Mouse (Mus musculus): ENCODE data around the gene Tenm3. TPM values are rescaled to one million over a fixed set of nuclear protein-coding genes. Genes with fewer than 3 reads are reported as not detected.

Gene Tenm3
- total and polyA plus RNA-seq, 3 experiments, result 0.03 to 0.08 (median 0.07) TPM

GRCm38 (mm10) chr8:48704885-48705515 is 138.8 kb downstream of the Tenm3 start:
- Histone ChIP-seq H3K79me2 (replicated peaks; ENCODE audit: control insufficient read depth, extremely low read depth, insufficient read depth, poor library complexity, severe bottlenecking) (no peaks in the 10 kb centered on the region), H3K4me3 (replicated peaks in 1 of 3; ENCODE audit: low read depth in 2 of 3, low read length in 2 of 3, poor library complexity in 1 of 3) (no peak overlapping the region), H3K4me1 (ENCODE audit: control insufficient read depth in 1 of 2, insufficient read depth in 2 of 2) (no peaks in the 10 kb centered on the region), H3K4me2 (ENCODE audit: insufficient read depth, low read depth, poor library complexity, severe bottlenecking) (no peak overlapping the region), H3K27me3 (replicated peaks) (no peaks in the 10 kb centered on the region), H3K9ac (ENCODE audit: insufficient read depth, low read depth) (no peak overlapping the region), H3K27ac (ENCODE audit: insufficient read depth, low read depth) (no peak overlapping the region), H3K9me3 (replicated peaks; ENCODE audit: low read length) (peaks cover 77% of the 10 kb centered on the region), H3K36me3 (replicated peaks in 1 of 2; ENCODE audit: control insufficient read depth in 1 of 2, insufficient read depth in 1 of 2, low read length in 1 of 2) (no peaks in the 10 kb centered on the region)
- no peak for DNase-seq (ENCODE audit: extremely low read depth)
- dilution Hi-C loops (cut with MboI; ENCODE audit: extremely low pct_ligation_motif_present, extremely low pct_unique_long_range_greater_than_20kb, low sequenced_read_pairs), result no loop called here
- no peak for TF ChIP-seq USF1 (IDR thresholded peaks at IDR 0.05; ENCODE audit: low read depth, low read length)
- TF ChIP-seq MAX (IDR thresholded peaks at IDR 0.05; ENCODE audit: low read length), result no peak
- TF ChIP-seq MAFK (IDR thresholded peaks at IDR 0.05; ENCODE audit: insufficient replicate concordance, low read length), result no peak
- no peak for TF ChIP-seq SIN3A (IDR thresholded peaks at IDR 0.05; ENCODE audit: low read length)
- TF ChIP-seq UBTF (IDR thresholded peaks at IDR 0.05; ENCODE audit: low read depth, low read length), result no peak
- no peak for TF ChIP-seq EP300 (IDR thresholded peaks at IDR 0.05; ENCODE audit: low read length)
- TF ChIP-seq NELFE (IDR thresholded peaks at IDR 0.05; ENCODE audit: low read depth, low read length), result no peak
- no peak for TF ChIP-seq IRF4 (IDR thresholded peaks at IDR 0.05; ENCODE audit: low read depth, low read length)
- no peak for TF ChIP-seq GABPA (IDR thresholded peaks at IDR 0.05; ENCODE audit: insufficient replicate concordance, low read depth, low read length)
- TF ChIP-seq ZC3H11A (IDR thresholded peaks at IDR 0.05; ENCODE audit: low read depth, low read length), result no peak
- TF ChIP-seq CTCF (conservative IDR thresholded peaks at IDR 0.05 in 1 of 2, IDR thresholded peaks at IDR 0.05 in 1 of 2; ENCODE audit: low read depth in 2 of 2, low read length in 2 of 2), result no peak
- TF ChIP-seq HCFC1 (IDR thresholded peaks at IDR 0.05; ENCODE audit: low read depth, low read length), result no peak
- no peak for TF ChIP-seq SMC3 (IDR thresholded peaks at IDR 0.05; ENCODE audit: low read depth, low read length)
- TF ChIP-seq ZMIZ1 (IDR thresholded peaks at IDR 0.05; ENCODE audit: low read depth, low read length), result no peak
- TF ChIP-seq MEF2A (IDR thresholded peaks at IDR 0.05; ENCODE audit: borderline replicate concordance, low read depth, low read length), result no peak
- TF ChIP-seq ETS1 (conservative IDR thresholded peaks at IDR 0.05; ENCODE audit: low read depth, low read length), result no peak
- TF ChIP-seq MYC (IDR thresholded peaks at IDR 0.05; ENCODE audit: low read depth, low read length), result no peak
- TF ChIP-seq RAD21 (IDR thresholded peaks at IDR 0.05; ENCODE audit: low read depth, low read length), result no peak
- TF ChIP-seq PAX5 (IDR thresholded peaks at IDR 0.05; ENCODE audit: low read length), result no peak
- TF ChIP-seq RCOR1 (conservative IDR thresholded peaks at IDR 0.05; ENCODE audit: low read depth, low read length), result no peak
- in situ Hi-C loops (cut with MboI; ENCODE audit: low pct_ligation_motif_present, low pct_unique_long_range_greater_than_20kb, low sequenced_read_pairs), result no loop called here

GRCm38 (mm10) chr8:48704485-48704884 is 139.3 kb downstream of the Tenm3 start:
- dilution Hi-C loops (cut with MboI; ENCODE audit: extremely low pct_ligation_motif_present, extremely low pct_unique_long_range_greater_than_20kb, low sequenced_read_pairs), result no loop called here

More at GRCm38 (mm10) chr8:48704485-48704884, 139.3 kb downstream of the Tenm3 start:
- H3K27me3 ChIP-seq (replicated peaks), result no peaks in the 10 kb centered on the region
- H3K36me3 ChIP-seq (replicated peaks in 1 of 2; ENCODE audit: control insufficient read depth in 1 of 2, insufficient read depth in 1 of 2, low read length in 1 of 2), result no peaks in the 10 kb centered on the region
- H3K27ac ChIP-seq (ENCODE audit: insufficient read depth, low read depth), result no peak overlapping the region
- no peak overlapping the region for H3K4me2 ChIP-seq (ENCODE audit: insufficient read depth, low read depth, poor library complexity, severe bottlenecking)
- peaks cover 78% of the 10 kb centered on the region for H3K9me3 ChIP-seq (replicated peaks; ENCODE audit: low read length)
- DNase-seq (ENCODE audit: extremely low read depth), result no peak
- H3K4me1 ChIP-seq (ENCODE audit: control insufficient read depth in 1 of 2, insufficient read depth in 2 of 2), result no peaks in the 10 kb centered on the region
- H3K4me3 ChIP-seq (replicated peaks in 1 of 3; ENCODE audit: low read depth in 2 of 3, low read length in 2 of 3, poor library complexity in 1 of 3), result no peak overlapping the region
- no peaks in the 10 kb centered on the region for H3K79me2 ChIP-seq (replicated peaks; ENCODE audit: control insufficient read depth, extremely low read depth, insufficient read depth, poor library complexity, severe bottlenecking)
- in situ Hi-C loops (cut with MboI; ENCODE audit: low pct_ligation_motif_present, low pct_unique_long_range_greater_than_20kb, low sequenced_read_pairs), result no loop called here
- TF ChIP-seq TCF12 (IDR thresholded peaks at IDR 0.05; ENCODE audit: low read depth, low read length) (no peak), HCFC1 (IDR thresholded peaks at IDR 0.05; ENCODE audit: low read depth, low read length) (no peak), ZNF384 (IDR thresholded peaks at IDR 0.05; ENCODE audit: low read depth, low read length) (no peak), MAZ (IDR thresholded peaks at IDR 0.05; ENCODE audit: low read depth, low read length) (no peak), RAD21 (IDR thresholded peaks at IDR 0.05; ENCODE audit: low read depth, low read length) (no peak), POLR2A (IDR thresholded peaks at IDR 0.05; ENCODE audit: low read depth, low read length) (no peak), JUND (conservative IDR thresholded peaks at IDR 0.05; ENCODE audit: low read depth, low read length) (no peak), GABPA (IDR thresholded peaks at IDR 0.05; ENCODE audit: insufficient replicate concordance, low read depth, low read length) (no peak), ELF1 (IDR thresholded peaks at IDR 0.05; ENCODE audit: low read depth, low read length) (no peak)
- H3K9ac ChIP-seq (ENCODE audit: insufficient read depth, low read depth), result no peak overlapping the region

Measured in CH12.LX (cell line).